Mouse (Mus musculus) testis, adult 2 months (tissue): ENCODE results near the gene Trip6. TPM values are rescaled to one million over a fixed set of nuclear protein-coding genes. Genes with fewer than 3 reads are reported as not detected.

ENCODE experiments used
- H3K27ac ChIP-seq: fragments of 200-500 bp; 2 replicates; pipeline ENCODE4 v1.5.1; 2012; ENCODE audit warnings: low read depth, low read length; ENCODE audit not compliant: control insufficient read depth, insufficient read depth
- H3K27me3 ChIP-seq: fragments of 200-500 bp; 2 replicates; pipeline ENCODE4 v1.6.1; 2012; ENCODE audit warnings: mild to moderate bottlenecking, low read length, moderate library complexity; ENCODE audit not compliant: control insufficient read depth, insufficient read depth
- H3K36me3 ChIP-seq: fragments of 200-500 bp; 2 replicates; pipeline ENCODE4 v1.6.1; 2012; ENCODE audit warnings: mild to moderate bottlenecking, low read length; ENCODE audit not compliant: control insufficient read depth, insufficient read depth
- H3K4me1 ChIP-seq: fragments of 200-500 bp; 2 replicates; pipeline ENCODE4 v1.6.1; 2012; ENCODE audit warnings: low read length; ENCODE audit not compliant: control insufficient read depth, insufficient read depth
- H3K4me3 ChIP-seq: fragments of 200-500 bp; 2 replicates; pipeline ENCODE4 v1.5.1; 2012; ENCODE audit warnings: low read depth, mild to moderate bottlenecking, low read length, moderate library complexity, mixed read lengths; ENCODE audit not compliant: control insufficient read depth
- CTCF ChIP-seq: fragments of 200-500 bp; IDR thresholded peaks from 2 replicates; pipeline ENCODE4 v1.5.1; 2012; ENCODE audit warnings: low read depth, mild to moderate bottlenecking, inconsistent platforms, low read length, moderate library complexity; ENCODE audit not compliant: control insufficient read depth, insufficient read depth, insufficient replicate concordance
- POLR2A ChIP-seq: fragments of 200-500 bp; IDR thresholded peaks from 2 replicates; pipeline ENCODE4 v1.6.1; 2012; ENCODE audit warnings: low read depth, mild to moderate bottlenecking, inconsistent platforms, low read length, moderate library complexity; ENCODE audit not compliant: control insufficient read depth
- polyA plus RNA-seq: library from polyadenylated mRNA; depleted of rRNA; stranded (reverse); fragments of >200 nt; gene quantifications from 2 replicates; pipeline ENCODE4 v1.2.3, GENCODE M21; 2012

Gene Trip6
- polyA plus RNA-seq, 1 experiment = 4.1 TPM

DNA sequence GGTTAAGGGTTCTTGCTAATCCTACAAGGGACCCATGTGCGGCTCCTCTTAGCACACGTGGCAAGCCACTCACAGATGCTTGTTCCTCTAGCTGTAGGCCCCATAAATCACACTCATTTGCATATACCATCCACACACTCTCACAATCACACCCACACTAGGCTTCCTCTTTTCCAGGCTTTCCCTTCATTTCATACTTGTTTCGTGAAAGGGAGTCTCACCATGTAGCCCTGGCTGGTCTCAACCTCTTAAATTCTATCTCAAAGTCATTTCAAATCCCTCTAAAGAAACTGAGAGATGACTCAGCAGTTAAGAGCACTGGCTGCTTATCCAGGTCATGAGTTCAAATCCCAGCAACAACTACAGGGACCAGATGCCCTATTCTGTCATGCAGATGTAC lies 8.4 kb downstream of the Trip6 start:
- H3K27ac ChIP-seq = no peak overlapping the region
- H3K27me3 ChIP-seq = no peaks in the 10 kb centered on the region
- no peak for TF ChIP-seq CTCF
- TF ChIP-seq POLR2A = no peak
- H3K36me3 ChIP-seq = peaks cover 13% of the 10 kb centered on the region
- H3K4me1 ChIP-seq = peaks cover 2% of the 10 kb centered on the region
- H3K4me3 ChIP-seq = peak overlapping the region; percentile 52

- Histone ChIP-seq H3K36me3 (peaks cover 15% of the 10 kb centered on the region), H3K4me3 (no peak overlapping the region)
- TF ChIP-seq POLR2A (no peak), CTCF (no peak)
These were observed 9.4 kb downstream of the Trip6 start for GRCm38 (mm10) chr5:137304816-137305215.

GRCm38 (mm10) chr5:137304165-137304564 lies 10.0 kb downstream of the Trip6 start:
- Histone ChIP-seq H3K27me3 (no peaks in the 10 kb centered on the region), H3K4me3 (no peak overlapping the region), H3K27ac (no peak overlapping the region), H3K36me3 (peaks cover 15% of the 10 kb centered on the region), H3K4me1 (peaks cover 2% of the 10 kb centered on the region)
- TF ChIP-seq POLR2A = no peak
- no peak for TF ChIP-seq CTCF

More at GRCm38 (mm10) chr5:137304816-137305215, 9.4 kb downstream of the Trip6 start:
- H3K27ac ChIP-seq = no peak overlapping the region
- no peaks in the 10 kb centered on the region for H3K27me3 ChIP-seq
- H3K4me1 ChIP-seq = peaks cover 2% of the 10 kb centered on the region

DNA sequence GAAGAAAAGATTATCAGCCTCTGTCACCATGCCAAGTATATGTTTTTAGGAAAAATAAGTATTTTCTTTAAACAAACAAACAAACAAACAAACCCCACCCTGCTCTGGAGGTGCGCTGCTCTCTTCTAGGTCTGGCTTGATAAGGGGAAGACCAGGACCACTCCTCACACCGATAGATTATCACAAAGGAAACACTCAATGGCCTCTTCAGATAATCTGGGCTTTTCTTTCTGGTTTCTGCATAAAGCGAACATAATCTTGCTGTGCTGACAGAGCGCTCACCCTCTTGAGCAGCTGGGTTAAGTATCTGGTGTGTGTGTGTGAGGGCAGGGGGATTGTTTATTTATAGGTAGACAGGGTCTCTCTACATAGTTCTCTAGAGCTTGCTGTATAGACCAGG lies 10.6 kb downstream of the Trip6 start:
- peaks cover 2% of the 10 kb centered on the region for H3K4me1 ChIP-seq
- no peak overlapping the region for H3K4me3 ChIP-seq
- no peaks in the 10 kb centered on the region for H3K27me3 ChIP-seq
- H3K36me3 ChIP-seq = peaks cover 15% of the 10 kb centered on the region
- no peak for TF ChIP-seq POLR2A
- TF ChIP-seq CTCF = no peak
- H3K27ac ChIP-seq = peak overlapping the region; percentile 6; the same call in 1 of the 2 replicates

DNA sequence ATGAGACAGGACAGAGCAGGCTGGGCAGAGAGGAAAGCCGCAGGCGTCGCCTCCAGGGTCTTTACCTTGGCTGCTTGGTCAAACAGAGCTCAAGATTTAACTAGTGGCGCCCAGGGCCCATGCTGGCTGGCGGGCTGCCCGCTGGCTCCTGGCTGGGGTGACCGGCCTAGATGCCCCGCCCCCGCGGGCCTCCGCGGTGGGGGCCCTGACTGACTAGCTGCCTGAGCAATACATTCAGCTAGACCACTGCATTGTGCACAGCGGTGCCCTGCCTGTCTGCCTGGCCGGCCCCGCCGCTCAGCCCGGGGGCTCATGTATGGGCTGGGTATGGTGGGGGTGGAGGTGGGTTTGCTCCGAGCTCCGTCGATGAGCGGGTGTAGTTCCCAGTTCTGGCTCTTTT lies 13.0 kb downstream of the Trip6 start:
- H3K36me3 ChIP-seq = peaks cover 19% of the 10 kb centered on the region
- no peak for TF ChIP-seq CTCF
- TF ChIP-seq POLR2A = no peak
- peaks cover under 1% of the 10 kb centered on the region for H3K4me1 ChIP-seq
- no peak overlapping the region for H3K4me3 ChIP-seq
- H3K27me3 ChIP-seq = no peaks in the 10 kb centered on the region
- H3K27ac ChIP-seq = no peak overlapping the region

DNA sequence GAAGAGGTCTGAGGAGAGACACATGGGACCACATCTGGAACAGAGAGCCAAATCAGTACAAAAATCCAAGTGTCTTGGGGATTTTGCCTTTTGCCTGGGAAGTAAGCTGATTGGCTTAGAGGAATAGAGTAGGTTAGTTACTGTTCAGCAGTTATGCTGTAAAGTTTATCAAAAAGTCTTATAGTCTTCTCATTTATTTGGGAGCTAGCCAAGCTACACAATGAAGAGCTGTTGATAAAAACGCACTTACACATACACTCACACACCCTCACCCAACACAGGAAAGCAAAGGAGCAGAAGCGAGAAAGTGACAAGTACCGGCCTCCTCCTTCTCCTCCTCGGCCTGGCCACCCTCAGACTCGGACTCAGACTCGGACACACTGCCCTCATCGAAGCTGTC lies 15.0 kb downstream of the Trip6 start:
- H3K4me1 ChIP-seq = peaks cover 11% of the 10 kb centered on the region
- peaks cover 18% of the 10 kb centered on the region for H3K36me3 ChIP-seq
- TF ChIP-seq POLR2A (no peak), CTCF (no peak)
- no peaks in the 10 kb centered on the region for H3K27me3 ChIP-seq
- no peak overlapping the region for H3K4me3 ChIP-seq
- H3K27ac ChIP-seq = no peak overlapping the region

- no peak for TF ChIP-seq POLR2A
- TF ChIP-seq CTCF = no peak
- Histone ChIP-seq H3K4me1 (peaks cover 19% of the 10 kb centered on the region), H3K27ac (no peak overlapping the region), H3K27me3 (no peaks in the 10 kb centered on the region), H3K4me3 (no peak overlapping the region), H3K36me3 (peaks cover 13% of the 10 kb centered on the region)
These were observed 17.1 kb downstream of the Trip6 start for GRCm38 (mm10) chr5:137297126-137297525.

DNA sequence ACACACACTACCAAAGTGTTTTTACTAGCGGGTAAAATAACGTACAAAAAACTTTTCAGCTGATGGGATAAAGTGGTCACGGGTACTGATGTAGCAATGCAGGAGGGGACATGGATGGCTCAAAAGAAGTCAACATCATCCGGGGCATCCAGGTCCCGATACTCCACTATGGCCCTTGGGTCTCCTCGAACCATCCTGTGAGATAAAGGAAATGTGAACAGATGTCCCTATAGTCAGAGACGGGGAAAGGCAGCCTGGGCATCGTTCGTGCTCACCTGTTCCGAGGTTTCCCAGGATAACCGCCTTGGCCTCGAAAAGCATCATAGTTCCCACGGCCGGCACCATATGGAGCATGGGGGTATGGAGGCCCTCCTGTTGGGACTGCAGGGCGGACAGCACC lies 18.5 kb downstream of the Trip6 start:
- TF ChIP-seq POLR2A (no peak), CTCF (no peak)
- no peaks in the 10 kb centered on the region for H3K27me3 ChIP-seq
- peaks cover 5% of the 10 kb centered on the region for H3K36me3 ChIP-seq
- peaks cover 19% of the 10 kb centered on the region for H3K4me1 ChIP-seq
- no peak overlapping the region for H3K4me3 ChIP-seq
- H3K27ac ChIP-seq = no peak overlapping the region
